Mouse (Mus musculus): ENCODE measurements around the gene Il20ra. TPM values are rescaled to one million over a fixed set of nuclear protein-coding genes. Genes with fewer than 3 reads are reported as not detected.

The Il20ra gene
- 0.14 TPM in 1 of 2 replicates, not detected in the other for polyA plus RNA-seq (2016; fragmentation: Nextera tagmentation; extraction: Ambion mirVana)

DNA sequence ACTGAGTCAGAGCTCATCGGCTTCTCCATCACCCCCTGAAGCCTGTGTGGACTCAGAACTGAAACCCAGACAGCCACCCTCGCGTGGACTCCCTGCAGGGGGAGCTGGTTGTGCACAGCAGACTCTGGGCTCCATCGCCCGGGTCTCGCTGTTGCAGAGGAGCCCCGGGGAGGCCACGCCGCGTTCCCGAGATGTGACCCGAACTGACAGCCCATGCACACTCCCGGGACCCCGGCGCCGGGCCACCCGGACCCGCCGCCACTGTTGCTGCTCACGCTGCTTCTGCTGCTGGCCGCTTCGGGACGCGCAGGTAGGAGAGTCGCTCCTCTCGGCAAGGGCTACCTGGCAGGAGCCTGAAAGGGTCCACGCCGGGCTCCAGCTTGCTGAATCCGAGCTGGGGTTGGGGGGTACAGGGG lies at the start of gene Il20ra:
Gene Il20ra, plus strand, starts transcription at position 150 of the 416 bp plus-strand sequence.
- Histone ChIP-seq H3K9me3 (no peaks in the 10 kb centered on the region), H3K27me3 (replicated peaks; ENCODE audit: low read depth, poor library complexity, severe bottlenecking) (peaks cover 52% of the 10 kb centered on the region), H3K27ac (replicated peaks) (no peak within 1 kb of the TSS)

DNA sequence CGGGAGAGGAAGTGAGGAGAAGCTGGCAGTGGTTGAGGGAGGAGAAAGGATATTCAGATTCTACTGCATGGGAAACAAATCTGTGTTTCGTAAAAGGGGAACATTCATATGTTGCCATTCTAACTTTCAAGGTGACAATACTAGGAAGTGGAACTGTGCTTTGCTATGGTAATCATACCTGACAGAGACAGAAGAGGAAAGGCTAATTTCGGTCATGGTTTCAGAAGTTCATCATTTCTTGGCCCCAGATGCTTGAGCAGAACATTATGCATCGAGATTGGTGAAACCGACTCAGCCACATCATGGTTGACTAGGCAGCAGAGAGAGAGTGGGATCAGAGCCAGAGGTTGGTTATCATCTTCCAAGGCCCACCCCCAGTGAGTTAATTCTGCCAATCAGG lies 43.4 kb upstream of the Il20ra start:
- H3K4me1 ChIP-seq, result no peaks in the 10 kb centered on the region
- no peaks in the 10 kb centered on the region for H3K9me3 ChIP-seq
- H3K36me3 ChIP-seq (replicated peaks), result no peaks in the 10 kb centered on the region
- H3K27ac ChIP-seq (replicated peaks), result no peak overlapping the region
- DNase-seq (ENCODE audit: low spot score), result no peak
- WGBS, result 90% methylated on average over 5 of the region's 5 CpGs
- no peak overlapping the region for H3K4me3 ChIP-seq
- H3K27me3 ChIP-seq (replicated peaks; ENCODE audit: low read depth, poor library complexity, severe bottlenecking), result no peaks in the 10 kb centered on the region

More for the DNA sequence above, at the start of gene Il20ra:
- Histone ChIP-seq H3K4me1 (peaks cover 12% of the 10 kb centered on the region), H3K36me3 (replicated peaks) (no peaks in the 10 kb centered on the region), H3K4me3 (peak within 1 kb of the TSS; percentile 61)
- peak; percentile 73 for DNase-seq (ENCODE audit: low spot score)
- WGBS, result 2% methylated on average over 29 of the region's 29 CpGs

GRCm38 (mm10) chr10:19672015-19672414 lies 40.4 kb upstream of the Il20ra start:
- Histone ChIP-seq H3K27me3 (replicated peaks; ENCODE audit: low read depth, poor library complexity, severe bottlenecking) (no peaks in the 10 kb centered on the region), H3K9me3 (no peaks in the 10 kb centered on the region), H3K27ac (replicated peaks) (no peak overlapping the region), H3K4me3 (no peak overlapping the region), H3K36me3 (replicated peaks) (no peaks in the 10 kb centered on the region), H3K4me1 (no peaks in the 10 kb centered on the region)
- DNase-seq (ENCODE audit: low spot score), result no peak

DNA sequence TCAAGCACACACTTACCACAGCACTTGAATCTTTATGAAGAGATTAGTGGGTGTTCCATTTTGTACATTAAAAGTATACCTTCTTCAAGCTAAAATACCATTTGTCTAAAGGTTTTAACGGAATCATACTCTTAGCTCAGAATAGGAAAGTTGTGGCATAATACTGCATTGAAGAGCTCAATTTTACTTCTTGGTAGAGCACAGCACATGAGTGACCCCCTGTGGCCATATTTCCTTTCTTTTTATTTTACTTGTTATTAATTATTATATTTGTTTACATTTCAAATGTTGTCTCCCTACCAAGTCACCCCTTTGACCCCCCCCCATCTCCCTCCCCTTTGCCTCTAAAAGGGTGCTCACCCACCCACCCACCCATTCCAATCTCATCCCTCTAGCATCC lies 39.2 kb upstream of the Il20ra start:
- Histone ChIP-seq H3K27ac (replicated peaks) (no peak overlapping the region), H3K36me3 (replicated peaks) (no peaks in the 10 kb centered on the region), H3K4me1 (no peaks in the 10 kb centered on the region), H3K27me3 (replicated peaks; ENCODE audit: low read depth, poor library complexity, severe bottlenecking) (no peaks in the 10 kb centered on the region), H3K9me3 (no peaks in the 10 kb centered on the region), H3K4me3 (no peak overlapping the region)
- DNase-seq (ENCODE audit: low spot score), result no peak
- 97% methylated on average over 1 of the region's 1 CpGs for WGBS

- H3K9me3 ChIP-seq, result no peaks in the 10 kb centered on the region
- H3K27me3 ChIP-seq (replicated peaks; ENCODE audit: low read depth, poor library complexity, severe bottlenecking), result no peaks in the 10 kb centered on the region
- WGBS, result 84% methylated on average over 3 of the region's 3 CpGs
Measured at GRCm38 (mm10) chr10:19687686-19688085, 24.7 kb upstream of the Il20ra start.

DNA sequence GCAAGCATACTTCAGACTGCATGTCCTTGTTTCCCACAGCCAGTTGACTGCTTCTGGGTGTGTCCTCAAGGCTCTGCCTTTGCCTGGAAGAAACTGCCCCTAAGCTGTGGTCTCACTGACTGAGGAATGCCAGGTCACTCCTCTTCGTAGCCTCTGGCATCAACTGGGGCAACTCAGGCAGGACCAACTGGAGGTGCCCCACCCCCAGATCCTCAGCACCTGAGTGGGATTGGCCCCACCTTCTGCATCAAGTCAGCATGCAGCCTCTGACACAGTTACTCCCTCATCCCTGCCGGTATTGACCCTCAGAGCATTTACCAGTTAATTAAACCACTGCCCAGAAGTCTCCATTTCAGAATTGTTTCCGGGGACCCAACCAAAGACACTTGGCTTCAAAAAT lies 21.1 kb upstream of the Il20ra start:
- no peak for DNase-seq (ENCODE audit: low spot score)
- Histone ChIP-seq H3K27ac (replicated peaks) (no peak overlapping the region), H3K4me1 (peaks cover 3% of the 10 kb centered on the region; the same call in 1 of the 2 replicates), H3K27me3 (replicated peaks; ENCODE audit: low read depth, poor library complexity, severe bottlenecking) (no peaks in the 10 kb centered on the region), H3K9me3 (no peaks in the 10 kb centered on the region), H3K4me3 (no peak overlapping the region), H3K36me3 (replicated peaks) (no peaks in the 10 kb centered on the region)
- 69% methylated on average over 3 of the region's 3 CpGs for WGBS

More at GRCm38 (mm10) chr10:19687686-19688085, 24.7 kb upstream of the Il20ra start:
- DNase-seq (ENCODE audit: low spot score), result no peak
- H3K4me1 ChIP-seq, result peaks cover 3% of the 10 kb centered on the region; the same call in 1 of the 2 replicates
- H3K4me3 ChIP-seq, result no peak overlapping the region
- no peak overlapping the region for H3K27ac ChIP-seq (replicated peaks)
- no peaks in the 10 kb centered on the region for H3K36me3 ChIP-seq (replicated peaks)

GRCm38 (mm10) chr10:19691771-19692170 lies 20.6 kb upstream of the Il20ra start:
- DNase-seq (ENCODE audit: low spot score), result no peak
- WGBS, result 80% methylated on average over 13 of the region's 13 CpGs
- Histone ChIP-seq H3K36me3 (replicated peaks) (no peaks in the 10 kb centered on the region), H3K4me3 (no peak overlapping the region), H3K27me3 (replicated peaks; ENCODE audit: low read depth, poor library complexity, severe bottlenecking) (no peaks in the 10 kb centered on the region), H3K4me1 (peaks cover 3% of the 10 kb centered on the region; the same call in 1 of the 2 replicates), H3K27ac (replicated peaks) (no peak overlapping the region), H3K9me3 (no peaks in the 10 kb centered on the region)

DNA sequence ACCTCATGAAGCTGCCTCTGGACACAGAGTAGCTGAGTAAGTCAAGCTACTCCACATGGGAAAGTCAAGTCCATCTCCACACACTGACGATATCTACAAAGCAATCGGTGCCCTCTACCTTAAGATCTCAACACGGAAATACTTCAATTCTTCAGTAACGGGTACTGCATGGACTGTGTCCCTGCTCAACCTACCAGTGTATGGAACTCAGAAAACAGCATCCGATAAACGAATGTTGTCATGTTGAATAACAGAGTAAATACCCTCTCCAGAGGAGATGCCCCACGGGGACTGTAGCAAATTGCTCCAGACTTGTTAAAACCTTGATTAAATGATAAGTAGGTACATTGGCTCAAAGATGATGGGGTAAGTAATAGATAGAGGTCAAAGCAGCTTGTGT lies 20.0 kb upstream of the Il20ra start:
- WGBS, result 89% methylated on average over 7 of the region's 7 CpGs
- DNase-seq (ENCODE audit: low spot score), result no peak
- H3K27ac ChIP-seq (replicated peaks), result no peak overlapping the region
- H3K4me3 ChIP-seq, result no peak overlapping the region
- H3K27me3 ChIP-seq (replicated peaks; ENCODE audit: low read depth, poor library complexity, severe bottlenecking), result no peaks in the 10 kb centered on the region
- H3K4me1 ChIP-seq, result peaks cover 3% of the 10 kb centered on the region; the same call in 1 of the 2 replicates
- no peaks in the 10 kb centered on the region for H3K9me3 ChIP-seq
- no peaks in the 10 kb centered on the region for H3K36me3 ChIP-seq (replicated peaks)

- Histone ChIP-seq H3K36me3 (replicated peaks) (no peaks in the 10 kb centered on the region), H3K9me3 (no peaks in the 10 kb centered on the region), H3K27ac (replicated peaks) (no peak overlapping the region), H3K27me3 (replicated peaks; ENCODE audit: low read depth, poor library complexity, severe bottlenecking) (no peaks in the 10 kb centered on the region), H3K4me3 (no peak overlapping the region), H3K4me1 (peaks cover 3% of the 10 kb centered on the region; the same call in 1 of the 2 replicates)
- 70% methylated on average over 8 of the region's 8 CpGs for WGBS
- DNase-seq (ENCODE audit: low spot score), result peak; percentile 51
Measured at GRCm38 (mm10) chr10:19692988-19693387, 19.4 kb upstream of the Il20ra start.

GRCm38 (mm10) chr10:19693629-19694028 lies 18.7 kb upstream of the Il20ra start:
- peak; percentile 30 for DNase-seq (ENCODE audit: low spot score)
- 60% methylated on average over 2 of the region's 2 CpGs for WGBS
- H3K36me3 ChIP-seq (replicated peaks), result no peaks in the 10 kb centered on the region
- no peaks in the 10 kb centered on the region for H3K9me3 ChIP-seq
- no peak overlapping the region for H3K27ac ChIP-seq (replicated peaks)
- peaks cover 3% of the 10 kb centered on the region; the same call in 1 of the 2 replicates for H3K4me1 ChIP-seq
- no peaks in the 10 kb centered on the region for H3K27me3 ChIP-seq (replicated peaks; ENCODE audit: low read depth, poor library complexity, severe bottlenecking)
- H3K4me3 ChIP-seq, result no peak overlapping the region

GRCm38 (mm10) chr10:19699331-19699730 lies 13.0 kb upstream of the Il20ra start:
- no peaks in the 10 kb centered on the region for H3K36me3 ChIP-seq (replicated peaks)
- WGBS, result 74% methylated on average over 1 of the region's 1 CpGs
- no peaks in the 10 kb centered on the region for H3K4me1 ChIP-seq
- no peak for DNase-seq (ENCODE audit: low spot score)
- no peak overlapping the region for H3K4me3 ChIP-seq
- no peak overlapping the region for H3K27ac ChIP-seq (replicated peaks)
- H3K9me3 ChIP-seq, result no peaks in the 10 kb centered on the region
- no peaks in the 10 kb centered on the region for H3K27me3 ChIP-seq (replicated peaks; ENCODE audit: low read depth, poor library complexity, severe bottlenecking)

DNA sequence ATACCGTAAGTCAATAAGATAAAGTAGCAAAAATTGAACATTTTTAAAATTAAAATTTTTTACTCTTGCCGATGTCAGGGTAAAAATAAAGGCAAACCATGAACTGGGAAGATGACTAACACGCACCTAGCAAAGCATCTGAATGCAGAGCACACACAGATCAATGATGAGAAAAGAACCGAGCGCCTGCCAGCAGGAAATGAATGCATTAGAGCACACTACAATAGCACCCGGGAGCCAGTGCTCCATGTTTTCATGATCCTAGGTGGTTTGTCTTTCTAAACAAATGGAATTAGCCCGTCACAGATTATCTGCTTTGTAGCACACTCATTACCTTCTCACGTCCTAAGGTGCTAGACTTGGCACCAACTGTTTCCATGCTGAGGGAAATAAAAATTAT lies 7.9 kb upstream of the Il20ra start:
- no peaks in the 10 kb centered on the region for H3K36me3 ChIP-seq (replicated peaks)
- no peaks in the 10 kb centered on the region for H3K27me3 ChIP-seq (replicated peaks; ENCODE audit: low read depth, poor library complexity, severe bottlenecking)
- no peak overlapping the region for H3K4me3 ChIP-seq
- H3K9me3 ChIP-seq, result no peaks in the 10 kb centered on the region
- H3K4me1 ChIP-seq, result no peaks in the 10 kb centered on the region
- no peak overlapping the region for H3K27ac ChIP-seq (replicated peaks)
- no peak for DNase-seq (ENCODE audit: low spot score)
- 67% methylated on average over 8 of the region's 8 CpGs for WGBS

GRCm38 (mm10) chr10:19707768-19708167 lies 4.6 kb upstream of the Il20ra start:
- WGBS, result 68% methylated on average over 12 of the region's 12 CpGs

More at GRCm38 (mm10) chr10:19707768-19708167, 4.6 kb upstream of the Il20ra start:
- Histone ChIP-seq H3K27me3 (replicated peaks; ENCODE audit: low read depth, poor library complexity, severe bottlenecking) (peaks cover 28% of the 10 kb centered on the region), H3K36me3 (replicated peaks) (no peaks in the 10 kb centered on the region), H3K4me3 (no peak overlapping the region), H3K9me3 (no peaks in the 10 kb centered on the region), H3K4me1 (peaks cover 7% of the 10 kb centered on the region), H3K27ac (replicated peaks) (no peak overlapping the region)
- DNase-seq (ENCODE audit: low spot score), result no peak

All from embryonic facial prominence, embryonic 10.5 days (tissue).